Mouse (Mus musculus): ENCODE data around the gene March8. TPM values are rescaled to one million over a fixed set of nuclear protein-coding genes. Genes with fewer than 3 reads are reported as not detected.

The March8 gene
- total RNA-seq, 4 experiments from 2014 or later, result 73.0 to 96.4 (median 81.4) TPM

Other genes with a start within 250 kb of the March8 start
- gene Tmcc1, start 144.5 kb upstream of the March8 start, total RNA-seq (2022), result 10 to 100 TPM; 20.4 to 37.4 (median 27.8) TPM
- gene Washc2, start 130.0 kb upstream of the March8 start, total RNA-seq (2022), result 10 to 100 TPM; 59.0 to 70.2 (median 63.3) TPM
- gene Zfand4, start 73.8 kb upstream of the March8 start, total RNA-seq (2022), result 1 to 10 TPM; 1.2 to 3.1 (median 2.4) TPM
- 1 to 10 TPM; 1.7 to 4.4 (median 1.9) TPM for gene Alox5, start 123.2 kb downstream of the March8 start, total RNA-seq (2022)
- not detected for gene Olfr211, start 151.1 kb downstream of the March8 start, total RNA-seq (2022)
- under 1 TPM; 0.10 to 0.12 (median 0.11) TPM for gene Olfr212, start 168.5 kb downstream of the March8 start, total RNA-seq (2022)
- not detected for gene Olfr213, start 200.4 kb downstream of the March8 start, total RNA-seq (2022)
- gene Gm5580, start 213.1 kb downstream of the March8 start, total RNA-seq (2022), result 1 to 10 TPM; 2.3 to 4.0 (median 2.9) TPM
- gene Olfr214, start 216.2 kb downstream of the March8 start, total RNA-seq (2022), result not detected
- gene Olfr215, start 246.2 kb downstream of the March8 start, total RNA-seq (2022), result not detected